Mouse (Mus musculus): ENCODE measurements around the gene Olfr273. TPM values are rescaled to one million over a fixed set of nuclear protein-coding genes. Genes with fewer than 3 reads are reported as not detected.
"Not testable (repeated sequence)": the region's sequence is repeated elsewhere in the genome, so short reads cannot be mapped to it uniquely, and the experiment has no call there.

Gene Olfr273
- polyA plus RNA-seq (2012; rRNA removed): not detected in 2 replicates

DNA sequence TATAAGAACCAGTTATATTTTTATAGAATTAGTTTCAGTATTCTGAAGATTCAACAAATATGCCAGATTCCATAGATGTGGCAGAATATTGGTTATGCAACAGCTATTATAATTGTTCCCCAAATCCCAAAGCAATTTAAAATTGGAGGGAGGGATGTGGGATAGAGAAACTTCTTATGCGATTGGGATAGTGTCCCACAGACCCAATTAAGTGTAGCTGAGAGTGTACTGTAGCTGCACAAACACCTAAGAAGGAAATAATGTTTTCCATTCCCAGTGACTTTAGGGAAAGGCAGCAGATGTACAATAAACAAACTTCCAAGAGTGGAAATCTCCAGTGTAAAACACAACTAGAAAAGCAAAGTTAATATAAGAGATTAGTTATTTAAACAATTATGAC lies at the start of gene Olfr273:
Gene Olfr273 (minus strand): TSS at position 101 of the 400 bp plus-strand sequence.
- DNase-seq: no peak
- Histone ChIP-seq H3K4me1 (ENCODE audit: control insufficient read depth, insufficient read depth, low read length) (no peaks in the 10 kb centered on the region), H3K4me3 (replicated peaks; ENCODE audit: insufficient read depth, low read depth, low read length) (no peak within 1 kb of the TSS), H3K27me3 (ENCODE audit: control insufficient read depth, insufficient read depth, low read length) (no peaks in the 10 kb centered on the region), H3K27ac (ENCODE audit: insufficient read depth, low read length) (no peak within 1 kb of the TSS)
- no peak for TF ChIP-seq CTCF (IDR thresholded peaks at IDR 0.05; ENCODE audit: borderline replicate concordance, insufficient read depth, low read depth, low read length)
- no peak for TF ChIP-seq POLR2A (IDR thresholded peaks at IDR 0.05; ENCODE audit: borderline replicate concordance, insufficient read depth, low read length)
- 68% methylated on average over 1 of the region's 1 CpGs for whole genome bisulfite sequencing

DNA sequence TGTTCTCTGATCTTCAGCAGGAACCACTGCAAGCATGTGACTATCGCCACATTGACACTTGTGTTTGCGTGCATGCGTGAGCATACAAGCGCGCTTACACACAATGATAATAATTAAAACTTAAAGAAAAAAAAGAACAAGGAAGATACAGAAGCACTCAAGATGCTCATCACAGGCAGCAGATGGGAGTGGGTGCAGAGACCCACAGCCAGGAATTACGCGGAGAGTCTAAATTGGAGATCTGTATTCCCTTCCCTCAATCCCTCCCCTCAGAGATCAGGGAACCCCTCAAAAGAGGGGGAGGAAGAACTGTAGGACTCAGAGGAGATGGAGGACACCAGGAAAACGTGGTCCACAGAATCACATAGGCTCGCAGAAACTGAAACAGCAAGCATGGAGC lies 5.1 kb upstream of the Olfr273 start:
- Histone ChIP-seq H3K4me3 (replicated peaks; ENCODE audit: insufficient read depth, low read depth, low read length) (no peak overlapping the region), H3K27me3 (ENCODE audit: control insufficient read depth, insufficient read depth, low read length) (no peaks in the 10 kb centered on the region), H3K27ac (ENCODE audit: insufficient read depth, low read length) (no peak overlapping the region), H3K4me1 (ENCODE audit: control insufficient read depth, insufficient read depth, low read length) (no peaks in the 10 kb centered on the region)
- 94% methylated on average over 9 of the region's 9 CpGs for WGBS
- DNase-seq: no peak
- TF ChIP-seq CTCF (IDR thresholded peaks at IDR 0.05; ENCODE audit: borderline replicate concordance, insufficient read depth, low read depth, low read length) (no peak), POLR2A (IDR thresholded peaks at IDR 0.05; ENCODE audit: borderline replicate concordance, insufficient read depth, low read length) (no peak)

GRCm38 (mm10) chr4:52849672-52850071 lies 9.4 kb downstream of the Olfr273 start:
- no peak overlapping the region for H3K27ac ChIP-seq (ENCODE audit: insufficient read depth, low read length)
- no peak for DNase-seq
- H3K27me3 ChIP-seq (ENCODE audit: control insufficient read depth, insufficient read depth, low read length): no peaks in the 10 kb centered on the region
- peaks cover 5% of the 10 kb centered on the region; the same call in 1 of the 2 replicates for H3K4me1 ChIP-seq (ENCODE audit: control insufficient read depth, insufficient read depth, low read length)
- H3K4me3 ChIP-seq (replicated peaks; ENCODE audit: insufficient read depth, low read depth, low read length): no peak overlapping the region
- 28% methylated on average over 5 of the region's 5 CpGs for WGBS
- no peak for TF ChIP-seq CTCF (IDR thresholded peaks at IDR 0.05; ENCODE audit: borderline replicate concordance, insufficient read depth, low read depth, low read length)
- no peak for TF ChIP-seq POLR2A (IDR thresholded peaks at IDR 0.05; ENCODE audit: borderline replicate concordance, insufficient read depth, low read length)

GRCm38 (mm10) chr4:52849039-52849635 lies 9.9 kb downstream of the Olfr273 start:
- DNase-seq: peak; percentile 18 to 57
- WGBS: 5% methylated on average over 4 of the region's 4 CpGs
- TF ChIP-seq CTCF (IDR thresholded peaks at IDR 0.05; ENCODE audit: borderline replicate concordance, insufficient read depth, low read depth, low read length) (no peak), POLR2A (IDR thresholded peaks at IDR 0.05; ENCODE audit: borderline replicate concordance, insufficient read depth, low read length) (no peak)
- no peak overlapping the region for H3K27ac ChIP-seq (ENCODE audit: insufficient read depth, low read length)
- H3K4me1 ChIP-seq (ENCODE audit: control insufficient read depth, insufficient read depth, low read length): peaks cover 5% of the 10 kb centered on the region; the same call in 1 of the 2 replicates
- H3K4me3 ChIP-seq (replicated peaks; ENCODE audit: insufficient read depth, low read depth, low read length): no peak overlapping the region
- H3K27me3 ChIP-seq (ENCODE audit: control insufficient read depth, insufficient read depth, low read length): no peaks in the 10 kb centered on the region

GRCm38 (mm10) chr4:52845411-52845810 lies 13.6 kb downstream of the Olfr273 start:
- not testable (repeated sequence) for H3K4me3 ChIP-seq (replicated peaks; ENCODE audit: insufficient read depth, low read depth, low read length); H3K27ac ChIP-seq (ENCODE audit: insufficient read depth, low read length); DNase-seq; H3K4me1 ChIP-seq (ENCODE audit: control insufficient read depth, insufficient read depth, low read length); H3K27me3 ChIP-seq (ENCODE audit: control insufficient read depth, insufficient read depth, low read length)
- WGBS: 47% methylated on average over 1 of the region's 1 CpGs

- 86% methylated on average over 11 of the region's 11 CpGs for WGBS
- no peak for TF ChIP-seq CTCF (IDR thresholded peaks at IDR 0.05; ENCODE audit: borderline replicate concordance, insufficient read depth, low read depth, low read length)
- no peak for TF ChIP-seq POLR2A (IDR thresholded peaks at IDR 0.05; ENCODE audit: borderline replicate concordance, insufficient read depth, low read length)
- Histone ChIP-seq H3K4me1 (ENCODE audit: control insufficient read depth, insufficient read depth, low read length) (no peaks in the 10 kb centered on the region), H3K4me3 (replicated peaks; ENCODE audit: insufficient read depth, low read depth, low read length) (no peak overlapping the region), H3K27ac (ENCODE audit: insufficient read depth, low read length) (no peak overlapping the region), H3K27me3 (ENCODE audit: control insufficient read depth, insufficient read depth, low read length) (no peaks in the 10 kb centered on the region)
- DNase-seq: no peak
Observed at GRCm38 (mm10) chr4:52821375-52821774, 37.7 kb downstream of the Olfr273 start.

DNA sequence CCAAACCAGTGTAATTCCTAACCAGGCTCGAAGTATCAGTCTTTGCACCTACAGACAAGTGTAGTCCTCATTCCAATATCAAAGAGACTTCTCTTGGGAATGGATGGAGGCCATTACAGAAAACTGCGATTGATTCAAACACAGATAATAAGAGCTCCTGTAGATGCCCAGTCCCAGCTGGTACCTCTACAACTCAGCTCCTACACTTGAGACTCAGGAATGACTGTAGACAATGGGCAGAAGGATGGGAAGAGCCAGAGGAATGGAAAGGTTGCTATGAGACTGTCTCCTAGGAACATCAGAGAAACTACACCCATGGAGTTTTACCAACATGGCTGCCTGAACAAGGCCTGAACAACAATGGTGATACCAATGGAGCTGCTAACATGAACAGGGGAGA lies 44.7 kb downstream of the Olfr273 start, which contains the start of gene Olfr275:
Gene Olfr275 (plus strand): TSS at position 301 of the 400 bp plus-strand sequence.
- Histone ChIP-seq H3K4me1 (ENCODE audit: control insufficient read depth, insufficient read depth, low read length) (no peaks in the 10 kb centered on the region), H3K27ac (ENCODE audit: insufficient read depth, low read length) (no peak within 1 kb of the TSS), H3K4me3 (replicated peaks; ENCODE audit: insufficient read depth, low read depth, low read length) (no peak within 1 kb of the TSS), H3K27me3 (ENCODE audit: control insufficient read depth, insufficient read depth, low read length) (no peaks in the 10 kb centered on the region)
- no peak for TF ChIP-seq CTCF (IDR thresholded peaks at IDR 0.05; ENCODE audit: borderline replicate concordance, insufficient read depth, low read depth, low read length)
- TF ChIP-seq POLR2A (IDR thresholded peaks at IDR 0.05; ENCODE audit: borderline replicate concordance, insufficient read depth, low read length): no peak
- DNase-seq: no peak
- 87% methylated on average over 2 of the region's 2 CpGs for WGBS

GRCm38 (mm10) chr4:52811871-52812270 lies 47.2 kb downstream of the Olfr273 start:
- H3K27me3 ChIP-seq (ENCODE audit: control insufficient read depth, insufficient read depth, low read length): no peaks in the 10 kb centered on the region
- H3K4me3 ChIP-seq (replicated peaks; ENCODE audit: insufficient read depth, low read depth, low read length): no peak overlapping the region
- TF ChIP-seq CTCF (IDR thresholded peaks at IDR 0.05; ENCODE audit: borderline replicate concordance, insufficient read depth, low read depth, low read length) (no peak), POLR2A (IDR thresholded peaks at IDR 0.05; ENCODE audit: borderline replicate concordance, insufficient read depth, low read length) (no peak)
- 42% methylated on average over 2 of the region's 2 CpGs for WGBS
- no peak for DNase-seq
- H3K27ac ChIP-seq (ENCODE audit: insufficient read depth, low read length): no peak overlapping the region
- no peaks in the 10 kb centered on the region for H3K4me1 ChIP-seq (ENCODE audit: control insufficient read depth, insufficient read depth, low read length)

Other genes with a start within 250 kb of the Olfr273 start
- not detected in 2 replicates for gene Olfr275, start 44.6 kb downstream of the Olfr273 start, polyA plus RNA-seq (2012; rRNA removed)
- gene Olfr272, start 59.9 kb upstream of the Olfr273 start, polyA plus RNA-seq (2012; rRNA removed): not detected in 2 replicates
- not detected in 2 replicates for gene Olfr270, start 105.3 kb upstream of the Olfr273 start, polyA plus RNA-seq (2012; rRNA removed)
- gene Nipsnap3a, start 130.0 kb upstream of the Olfr273 start, polyA plus RNA-seq (2012; rRNA removed): not detected in 2 replicates
- gene Nipsnap3b, start 152.6 kb upstream of the Olfr273 start, polyA plus RNA-seq (2012; rRNA removed): 11.6 and 12.8 TPM in 2 replicates